Mouse (Mus musculus) left cerebral cortex, adult 8-10 months (tissue): Measurements from ENCODE around the gene Plcd1. TPM values are rescaled to one million over a fixed set of nuclear protein-coding genes. Genes with fewer than 3 reads are reported as not detected.

Experiments used
- DNase-seq, 2 experiments: peaks; one replicate each; pipeline ENCODE4 v3.0.0; 2022; ENCODE audit warnings: low spot score in 2 of 2
- microRNA-seq, 2 experiments: library from miRNA; unstranded; fragments of <30 nt; microRNA quantifications; one replicate each; pipeline ENCODE4 v1.2.0; 2022
- total RNA-seq, 4 experiments: library from RNA; stranded (reverse); gene quantifications; 2 replicates each; pipeline ENCODE4 v1.2.4; 2022

Gene Plcd1
- total RNA-seq, 4 experiments from 2014 or later, result 13.4 to 15.3 (median 14.4) TPM

DNA sequence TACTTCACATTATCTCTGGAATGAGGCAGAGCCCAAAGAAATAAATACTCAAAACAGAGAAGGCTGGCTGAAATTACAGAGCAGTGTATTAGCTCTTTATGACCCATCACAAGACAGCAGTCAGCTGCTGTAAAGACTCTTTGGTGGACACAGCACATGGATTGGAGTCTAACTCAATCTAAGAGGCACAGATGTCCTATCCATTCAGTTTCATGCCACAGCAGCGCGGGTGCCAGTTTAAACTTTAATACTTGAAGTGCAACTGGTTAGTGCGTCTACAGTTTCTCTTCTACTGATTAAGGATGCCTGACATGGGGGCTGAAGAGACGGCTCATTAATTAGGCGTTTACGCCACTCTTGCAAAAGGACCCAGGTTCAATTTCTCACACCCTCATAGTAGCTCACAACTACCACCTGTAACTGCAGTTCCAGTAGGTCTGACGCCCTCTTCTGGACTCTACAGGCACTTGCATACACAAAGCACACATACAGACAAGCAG is 67.4 kb downstream of the Plcd1 start:
- DNase-seq, result no peak

DNA sequence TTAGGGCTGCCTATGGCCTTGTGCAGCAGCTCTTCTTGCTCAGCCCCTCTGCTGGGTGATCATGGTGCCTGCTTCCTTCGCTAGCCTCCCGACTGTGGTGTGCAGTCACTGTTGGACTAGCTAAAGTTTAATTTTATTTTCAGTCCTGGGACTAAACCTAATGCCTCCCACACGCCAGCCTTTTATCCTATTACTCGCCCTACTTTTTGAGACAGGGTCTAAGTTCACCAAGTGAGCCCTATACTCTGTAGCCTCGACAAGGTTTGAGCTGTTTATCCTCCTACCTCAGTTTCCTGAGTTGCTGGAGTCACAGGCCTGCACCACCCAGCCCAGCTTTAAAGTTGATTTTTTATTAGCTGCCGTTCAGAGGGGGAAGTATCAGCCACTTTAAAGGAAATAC is 68.0 kb downstream of the Plcd1 start:
- no peak for DNase-seq

DNA sequence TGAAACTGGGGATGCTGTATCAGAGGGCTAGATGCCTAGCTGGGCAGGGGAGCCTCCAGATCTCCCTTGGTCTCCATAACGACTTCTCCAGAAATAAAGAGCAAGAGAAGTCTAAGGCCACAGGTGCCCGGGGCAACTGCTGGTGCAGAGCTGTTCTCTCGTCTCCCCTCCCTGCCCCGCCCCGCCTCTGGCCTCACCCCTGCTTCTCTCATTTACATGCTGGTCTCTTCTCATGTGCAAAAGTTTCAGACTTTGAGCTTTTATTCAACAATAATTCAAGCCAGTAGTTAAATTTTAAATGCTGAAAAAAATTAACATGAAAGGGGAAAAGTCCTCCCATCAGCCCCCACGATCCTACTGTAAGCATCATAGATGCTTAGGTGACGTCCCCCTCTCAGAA is 71.6 kb downstream of the Plcd1 start:
- no peak for DNase-seq

Small RNA genes lying within 50 kb of the gene (microRNA-seq; reads per million reads assigned to microRNA genes)
- gene Mir26a-1, result 5.9 to 30.0 reads per million in 2 experiments

Other genes with a start within 250 kb of the Plcd1 start
- 10 to 100 TPM; 36.1 to 37.2 (median 36.4) TPM for gene Ctdspl, start 167.0 kb downstream of the Plcd1 start, total RNA-seq
- gene Vill, start 40.7 kb downstream of the Plcd1 start, total RNA-seq, result 1 to 10 TPM; 5.3 to 7.6 (median 7.3) TPM
- 1 to 10 TPM; 1.7 to 8.5 (median 2.7) TPM for gene Dlec1, start 9.0 kb upstream of the Plcd1 start, total RNA-seq
- gene Acaa1b, start 63.6 kb upstream of the Plcd1 start, total RNA-seq, result 1 to 10 TPM; 1.0 to 2.5 (median 2.0) TPM
- not detected for gene Gm47289, start 65.7 kb upstream of the Plcd1 start, total RNA-seq
- under 1 TPM in 1 of 4 experiments, not detected in 3; 0.21 TPM for gene Slc22a13, start 115.6 kb upstream of the Plcd1 start, total RNA-seq
- 10 to 100 TPM; 34.5 to 38.8 (median 35.4) TPM for gene Oxsr1, start 228.9 kb upstream of the Plcd1 start, total RNA-seq
- 10 to 100 TPM; 60.2 to 76.5 (median 66.7) TPM for gene Acaa1a, start 246.2 kb upstream of the Plcd1 start, total RNA-seq
- gene Myd88, start 247.9 kb upstream of the Plcd1 start, total RNA-seq, result 1 to 10 TPM; 7.0 to 8.5 (median 7.6) TPM